Mouse (Mus musculus) embryo, embryonic 11.5 days (tissue): Measurements from ENCODE around the gene Epha2.

ENCODE experiments used
- DNase-seq: peaks from one replicate; pipeline ENCODE4 v3.0.0-alpha.2; 2012; ENCODE audit warnings: low read depth, low spot score

Gene Epha2

DNA sequence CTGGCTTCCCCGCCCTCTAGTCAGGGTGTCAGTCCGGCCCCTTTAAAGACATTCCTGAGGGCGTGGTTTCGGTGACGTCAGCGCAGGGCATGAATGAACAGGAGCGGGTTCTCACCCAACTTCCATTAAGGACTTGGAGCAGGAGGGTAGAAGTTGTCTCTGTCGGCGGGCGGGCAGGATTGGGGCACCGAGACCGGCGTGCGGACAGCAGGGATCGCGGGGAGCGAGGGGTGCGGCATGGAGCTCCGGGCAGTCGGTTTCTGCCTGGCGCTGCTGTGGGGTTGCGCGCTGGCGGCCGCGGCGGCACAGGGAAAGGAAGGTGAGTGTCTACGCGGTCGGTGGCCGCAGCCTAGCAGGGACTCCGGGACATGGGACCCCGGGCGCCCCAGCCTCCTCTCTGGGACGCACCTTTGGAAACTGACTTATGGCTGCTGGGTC lies at the start of gene Epha2:
Gene Epha2 (plus strand): TSS at position 125 of the 438 bp plus-strand sequence.
- DNase-seq = peak; percentile 79

- no peak for DNase-seq
Measured at GRCm38 (mm10) chr4:141252641-141253040, 48.4 kb upstream of the Epha2 start.

DNA sequence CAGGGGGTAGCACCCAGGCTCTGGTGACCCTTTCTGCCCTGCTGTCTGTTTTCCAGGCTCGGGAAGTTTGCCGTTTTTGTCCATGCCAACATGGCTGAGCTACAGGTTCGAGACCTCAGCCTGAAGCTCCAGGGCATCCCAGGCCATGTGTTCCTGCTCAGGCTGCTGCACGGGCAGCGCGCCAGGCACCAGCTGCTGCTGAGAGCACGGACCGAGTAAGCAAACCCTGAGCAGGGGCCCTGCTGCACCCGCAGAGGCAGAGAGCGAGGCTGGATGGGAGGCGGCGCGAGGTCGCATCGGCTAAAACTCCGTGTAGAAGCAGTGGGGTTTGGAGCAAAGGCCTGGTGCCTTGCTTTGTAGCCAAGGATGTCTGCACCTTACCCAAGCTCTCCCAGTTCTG lies 46.8 kb upstream of the Epha2 start:
- DNase-seq = no peak

- no peak for DNase-seq
Measured at GRCm38 (mm10) chr4:141257440-141257839, 43.6 kb upstream of the Epha2 start.

GRCm38 (mm10) chr4:141259413-141259812 lies 41.6 kb upstream of the Epha2 start:
- no peak for DNase-seq

- DNase-seq = no peak
Measured at GRCm38 (mm10) chr4:141260007-141260723, 40.9 kb upstream of the Epha2 start.

- no peak for DNase-seq
Measured at GRCm38 (mm10) chr4:141262906-141263637, 38.0 kb upstream of the Epha2 start.

DNA sequence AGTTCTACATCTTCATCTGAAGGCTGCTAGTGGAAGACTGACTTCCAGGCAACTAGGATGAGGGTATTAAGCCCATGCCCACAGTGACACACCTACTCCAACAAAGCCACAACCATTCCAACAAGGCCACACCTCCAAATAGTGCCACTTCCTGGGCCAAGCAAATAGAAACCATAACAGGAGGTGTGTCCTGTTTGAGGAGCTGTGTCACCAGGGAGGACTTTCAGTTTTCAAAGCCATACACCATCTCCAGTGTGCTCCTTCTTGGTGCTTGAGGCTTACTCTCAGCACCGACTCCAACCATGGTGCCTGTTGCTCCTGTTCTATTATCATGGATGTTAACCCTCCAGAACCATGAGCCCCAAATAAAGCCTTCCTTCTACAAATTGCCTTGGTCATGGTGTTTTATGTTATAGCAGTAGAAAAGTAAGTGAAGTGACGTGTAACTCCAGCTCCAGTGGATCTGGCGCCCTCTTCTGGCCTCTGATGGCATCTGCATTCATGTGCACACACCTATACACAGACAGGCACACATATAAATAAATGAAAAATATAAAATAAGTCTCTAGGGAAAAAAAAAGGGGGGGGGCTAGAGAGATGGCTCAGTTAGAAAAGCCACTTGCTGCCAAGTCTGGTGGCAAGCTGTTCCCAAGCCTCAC lies 34.9 kb upstream of the Epha2 start:
- DNase-seq = no peak

DNA sequence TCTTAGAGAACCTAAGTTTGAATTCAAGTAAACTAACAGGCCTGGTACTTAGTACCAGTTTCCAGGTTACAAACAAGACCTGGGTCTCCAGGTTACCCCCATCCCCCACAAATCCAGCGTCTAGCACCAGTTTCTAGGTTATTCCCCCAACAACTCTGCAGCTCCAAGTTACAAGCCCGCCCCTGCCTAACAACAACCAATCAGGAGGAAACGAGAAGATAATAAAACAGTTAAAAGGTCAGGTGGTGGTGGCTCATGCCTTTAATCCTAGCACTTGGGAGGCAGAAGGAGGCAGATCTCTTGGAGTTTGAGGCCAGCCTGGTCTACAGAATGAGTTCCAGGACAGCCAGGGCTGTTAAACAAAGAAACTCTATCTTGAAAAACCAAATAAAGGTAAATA lies 33.8 kb upstream of the Epha2 start:
- no peak for DNase-seq

DNA sequence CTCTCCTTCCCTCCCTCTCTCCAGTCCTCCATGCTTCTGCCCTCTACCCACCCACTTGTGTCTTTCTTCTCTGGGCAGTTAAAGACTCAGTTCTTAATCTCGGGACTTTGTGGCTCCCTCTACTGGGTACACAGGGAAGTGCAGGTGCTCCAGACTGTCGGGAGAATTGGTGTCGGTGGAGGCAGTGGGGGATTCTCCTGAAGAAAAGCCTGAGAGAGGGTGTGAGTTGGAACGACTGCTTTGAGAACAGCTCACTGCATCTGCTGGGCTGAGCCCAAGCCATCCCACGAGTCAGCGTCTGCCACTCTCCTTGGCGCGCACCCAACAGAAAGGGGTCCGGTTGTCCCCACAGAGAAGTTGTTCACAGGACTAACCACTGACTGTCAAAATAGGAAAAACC lies 33.2 kb upstream of the Epha2 start:
- DNase-seq = no peak

DNA sequence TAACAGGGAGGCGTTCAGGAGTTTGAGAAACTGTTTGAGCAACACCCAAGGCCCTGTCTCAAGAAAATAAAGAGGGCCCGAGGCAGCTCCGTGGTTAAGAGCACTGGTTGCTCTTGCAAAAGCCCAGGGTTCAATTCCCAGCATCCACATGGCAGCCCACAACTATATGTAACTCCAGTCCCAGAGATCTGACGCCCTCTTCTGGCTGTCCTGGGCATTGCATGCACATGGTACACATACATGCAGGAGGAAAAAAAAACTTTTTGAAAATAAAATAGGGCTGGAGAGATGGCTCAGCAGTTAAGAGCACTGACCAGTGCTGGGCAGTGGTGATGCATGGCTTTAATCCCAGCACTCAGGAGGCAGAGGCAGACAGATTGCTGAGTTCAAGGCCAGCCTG lies 32.7 kb upstream of the Epha2 start:
- no peak for DNase-seq

- no peak for DNase-seq
Measured at GRCm38 (mm10) chr4:141269080-141269479, 32.0 kb upstream of the Epha2 start.

DNA sequence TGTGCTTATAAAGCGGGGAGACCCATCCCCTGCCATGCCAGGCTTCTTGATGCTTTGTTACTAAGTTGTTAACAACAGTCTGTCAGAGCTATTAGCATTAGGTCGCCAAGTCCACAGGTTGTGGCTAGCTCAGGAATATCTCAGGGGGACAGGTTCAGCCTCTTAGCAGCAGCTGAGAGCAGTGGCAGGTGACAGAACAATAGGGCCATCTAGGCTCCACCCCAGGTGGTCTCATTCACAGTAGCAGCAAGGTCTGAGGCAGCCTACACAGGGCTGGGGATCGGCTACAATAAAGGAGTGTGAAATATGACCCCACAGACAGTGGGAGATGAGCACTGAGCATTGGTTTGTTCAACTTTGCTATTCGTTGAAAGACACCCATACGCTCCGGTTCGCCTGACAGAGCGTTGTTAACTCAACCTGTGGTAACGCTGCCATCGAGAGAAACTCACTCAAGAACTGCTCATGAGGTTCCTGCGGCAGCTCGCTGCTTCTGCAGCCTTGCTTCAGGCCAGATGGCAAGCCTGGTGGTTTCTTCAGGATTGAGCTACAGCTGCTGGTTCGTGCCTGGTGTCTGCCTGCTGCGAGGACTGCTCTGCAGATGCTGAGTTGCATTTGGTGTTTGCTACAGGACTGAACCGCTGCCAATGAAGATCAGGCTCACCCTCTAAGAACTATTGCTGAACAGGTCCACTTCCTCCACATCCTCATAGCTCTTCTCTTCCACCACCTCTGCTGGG lies 30.7 kb upstream of the Epha2 start:
- DNase-seq = no peak

- DNase-seq = no peak
Measured at GRCm38 (mm10) chr4:141271228-141271627, 29.8 kb upstream of the Epha2 start.

- DNase-seq = no peak
Measured at GRCm38 (mm10) chr4:141271721-141272120, 29.3 kb upstream of the Epha2 start.

- DNase-seq = no peak
Measured at GRCm38 (mm10) chr4:141272878-141273277, 28.2 kb upstream of the Epha2 start.

GRCm38 (mm10) chr4:141273296-141273695 lies 27.7 kb upstream of the Epha2 start:
- DNase-seq = peak; percentile 78

- no peak for DNase-seq
Measured at GRCm38 (mm10) chr4:141274485-141275341, 26.3 kb upstream of the Epha2 start.

GRCm38 (mm10) chr4:141277157-141277556 lies 23.9 kb upstream of the Epha2 start:
- no peak for DNase-seq

GRCm38 (mm10) chr4:141278154-141278553 lies 22.9 kb upstream of the Epha2 start:
- no peak for DNase-seq

- DNase-seq = no peak
Measured at GRCm38 (mm10) chr4:141279327-141279726, 21.7 kb upstream of the Epha2 start.
